Mouse (Mus musculus) lung, embryonic 14.5 days (tissue): ENCODE measurements around the gene Magi1. TPM values are rescaled to one million over a fixed set of nuclear protein-coding genes. Genes with fewer than 3 reads are reported as not detected.

Experiments used
- ATAC-seq: fragments of 200-750 bp; cut with Nextera tagmentation; 2 replicates; pipeline ENCODE4 v1.8.0; 2017; ENCODE audit warnings: mild to moderate bottlenecking, moderate TSS enrichment, moderate library complexity; ENCODE audit not compliant: insufficient read depth
- DNase-seq: peaks from one replicate; pipeline ENCODE4 v3.0.0-alpha.2; 2015
- H3K27ac ChIP-seq: fragments of 300-500 bp; sonication (generic); 2 replicates; pipeline ENCODE4 v1.5.1; 2014; ENCODE audit warnings: low read depth, mild to moderate bottlenecking, moderate library complexity
- H3K27me3 ChIP-seq: fragments of 300-500 bp; sonication (generic); 2 replicates; pipeline ENCODE4 v1.6.1; 2014; ENCODE audit warnings: low read length, control low read depth; ENCODE audit not compliant: insufficient read depth
- H3K36me3 ChIP-seq: fragments of 300-500 bp; sonication (generic); 2 replicates; pipeline ENCODE4 v1.6.1; 2014; ENCODE audit warnings: control low read depth; ENCODE audit not compliant: insufficient read depth
- H3K4me1 ChIP-seq: fragments of 300-500 bp; sonication (generic); 2 replicates; pipeline ENCODE4 v1.6.1; 2014; ENCODE audit warnings: antibody characterized with exemption, control low read depth; ENCODE audit not compliant: insufficient read depth
- H3K4me2 ChIP-seq: fragments of 300-500 bp; sonication (generic); 2 replicates; pipeline ENCODE4 v1.6.1; 2014; ENCODE audit warnings: mild to moderate bottlenecking
- H3K4me3 ChIP-seq: fragments of 300-500 bp; sonication (generic); 2 replicates; pipeline ENCODE4 v1.5.1; 2014; ENCODE audit warnings: low read depth, low read length
- H3K9ac ChIP-seq: fragments of 300-500 bp; sonication (generic); 2 replicates; pipeline ENCODE4 v1.6.1; 2014
- H3K9me3 ChIP-seq: fragments of 300-500 bp; sonication (generic); 2 replicates; pipeline ENCODE4 v1.6.1; 2016; ENCODE audit warnings: low read depth, low read length, control low read depth
- CTCF ChIP-seq: IDR thresholded peaks from 2 replicates; pipeline ENCODE4 v1.5.1; 2016; ENCODE audit warnings: antibody characterized with exemption, low read depth
- WGBS: fragments of 180-500 bp; shearing (Covaris S2); extraction: QIAGEN DNeasy Blood & Tissue Kit; methylation state at CpG from one replicate; pipeline ENCODE4 v1.1.7; 2014; 5-methylcytosine and 5-hydroxymethylcytosine counted together
- polyA plus RNA-seq: library from polyadenylated mRNA; unstranded; fragments of >200 nt; fragmentation: Nextera tagmentation; extraction: Ambion mirVana; gene quantifications from 2 replicates; pipeline ENCODE4 v1.2.1, GENCODE M21; 2014

Magi1 gene
- polyA plus RNA-seq, 1 experiment from 2014 or later: 10.1 TPM

DNA sequence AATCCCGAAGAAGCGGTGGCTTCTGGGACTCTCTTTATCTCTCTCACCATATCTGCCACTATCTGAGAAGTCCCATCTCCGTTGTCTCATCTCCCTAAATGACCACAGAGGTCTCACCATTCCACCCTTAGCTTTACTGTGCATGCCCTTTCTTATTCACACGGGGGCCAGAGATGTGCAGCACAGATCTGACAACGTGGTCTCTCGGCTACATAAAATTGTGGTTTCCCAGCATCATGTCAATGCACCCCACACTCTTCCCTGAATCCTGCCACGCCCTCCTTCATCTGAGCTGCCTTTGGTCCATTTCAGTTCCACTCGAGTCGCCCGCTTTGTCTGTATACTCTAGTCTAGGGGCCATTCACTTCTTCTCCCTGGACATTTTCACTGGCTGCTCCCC is 557.6 kb downstream of the Magi1 start:
- H3K4me2 ChIP-seq: no peak overlapping the region
- no peak for ATAC-seq
- no peak overlapping the region for H3K27ac ChIP-seq
- DNase-seq: no peak
- TF ChIP-seq CTCF: no peak
- no peak overlapping the region for H3K4me3 ChIP-seq
- H3K9me3 ChIP-seq: no peaks in the 10 kb centered on the region
- WGBS: 84% methylated on average over 10 of the region's 10 CpGs
- H3K36me3 ChIP-seq: no peaks in the 10 kb centered on the region
- H3K9ac ChIP-seq: no peak overlapping the region
- 0 out of 2 replicates have a peak, but pooled peaks cover 3% of the 10 kb centered on the region for H3K4me1 ChIP-seq
- H3K27me3 ChIP-seq: no peaks in the 10 kb centered on the region

GRCm38 (mm10) chr6:93724749-93725148 is 559.0 kb downstream of the Magi1 start:
- Histone ChIP-seq H3K4me2 (no peak overlapping the region), H3K4me1 (0 out of 2 replicates have a peak, but pooled peaks cover 3% of the 10 kb centered on the region), H3K27me3 (no peaks in the 10 kb centered on the region), H3K27ac (no peak overlapping the region), H3K9ac (no peak overlapping the region), H3K4me3 (no peak overlapping the region), H3K9me3 (no peaks in the 10 kb centered on the region), H3K36me3 (no peaks in the 10 kb centered on the region)
- no peak for DNase-seq
- 71% methylated on average over 7 of the region's 7 CpGs for WGBS
- no peak for ATAC-seq
- TF ChIP-seq CTCF: no peak

DNA sequence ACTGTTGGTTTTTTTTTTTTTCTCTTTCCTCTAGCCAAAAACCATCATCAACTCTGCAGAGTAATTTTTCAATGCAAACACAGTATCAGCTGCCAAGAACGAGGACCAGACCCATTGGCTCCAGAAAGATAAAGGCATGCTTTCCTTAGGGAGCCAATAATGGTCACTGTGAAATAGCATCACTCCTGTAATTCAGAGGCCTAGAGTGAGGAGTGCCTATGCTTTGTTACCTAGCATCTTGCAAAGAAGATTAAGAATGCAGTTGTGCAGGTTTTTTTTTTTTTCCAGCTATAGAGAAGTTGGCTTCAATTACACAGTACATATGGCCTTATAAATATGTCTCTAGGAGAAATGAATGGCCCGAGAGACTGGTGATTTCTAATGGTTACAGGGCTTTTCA is 560.5 kb downstream of the Magi1 start:
- H3K4me1 ChIP-seq: 0 out of 2 replicates have a peak, but pooled peaks cover 3% of the 10 kb centered on the region
- no peaks in the 10 kb centered on the region for H3K9me3 ChIP-seq
- no peaks in the 10 kb centered on the region for H3K36me3 ChIP-seq
- DNase-seq (peak; percentile 44), ATAC-seq (no peak)
- H3K27ac ChIP-seq: no peak overlapping the region
- H3K4me3 ChIP-seq: no peak overlapping the region
- TF ChIP-seq CTCF: no peak
- no peaks in the 10 kb centered on the region for H3K27me3 ChIP-seq
- 47% methylated on average over 2 of the region's 2 CpGs for whole genome bisulfite sequencing
- H3K4me2 ChIP-seq: no peak overlapping the region
- H3K9ac ChIP-seq: no peak overlapping the region

- no peaks in the 10 kb centered on the region for H3K4me1 ChIP-seq
- WGBS: 48% methylated on average over 4 of the region's 4 CpGs
- TF ChIP-seq CTCF: no peak
- H3K27ac ChIP-seq: no peak overlapping the region
- ATAC-seq: no peak
- no peak for DNase-seq
- H3K4me3 ChIP-seq: no peak overlapping the region
- no peaks in the 10 kb centered on the region for H3K9me3 ChIP-seq
- H3K9ac ChIP-seq: no peak overlapping the region
- H3K4me2 ChIP-seq: no peak overlapping the region
- H3K36me3 ChIP-seq: no peaks in the 10 kb centered on the region
- peaks cover 13% of the 10 kb centered on the region; the same call in 1 of the 2 replicates for H3K27me3 ChIP-seq
Measured at GRCm38 (mm10) chr6:93719532-93719931, 564.2 kb downstream of the Magi1 start.

DNA sequence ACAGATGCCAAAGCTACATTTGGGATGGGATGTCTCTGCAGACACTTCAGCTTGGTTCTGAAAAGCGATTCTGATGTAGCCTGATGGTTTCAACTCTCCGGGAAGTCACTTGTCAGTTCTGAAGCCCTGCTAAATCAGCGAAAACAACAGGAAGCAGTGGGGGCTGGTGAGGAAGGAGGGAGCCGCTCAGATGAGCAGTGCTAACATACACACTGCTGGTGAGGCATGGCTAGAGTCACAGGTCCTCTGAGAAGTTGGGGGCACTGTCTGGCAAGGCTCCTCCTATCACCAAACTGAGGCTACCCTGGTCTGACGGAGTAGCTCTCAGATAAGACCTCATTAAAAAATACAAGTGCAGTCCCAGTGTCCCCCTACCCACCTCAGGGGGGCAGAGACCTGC is 565.3 kb downstream of the Magi1 start:
- Histone ChIP-seq H3K9me3 (no peaks in the 10 kb centered on the region), H3K4me3 (no peak overlapping the region), H3K9ac (no peak overlapping the region), H3K36me3 (no peaks in the 10 kb centered on the region), H3K4me1 (no peaks in the 10 kb centered on the region), H3K4me2 (peak overlapping the region; percentile 13; the same call in 1 of the 2 replicates), H3K27me3 (peaks cover 13% of the 10 kb centered on the region; the same call in 1 of the 2 replicates), H3K27ac (no peak overlapping the region)
- ATAC-seq: peak; percentile 68; the same call in 1 of the 2 replicates
- WGBS: 8% methylated on average over 5 of the region's 5 CpGs
- TF ChIP-seq CTCF: no peak
- DNase-seq: peak; percentile 50

DNA sequence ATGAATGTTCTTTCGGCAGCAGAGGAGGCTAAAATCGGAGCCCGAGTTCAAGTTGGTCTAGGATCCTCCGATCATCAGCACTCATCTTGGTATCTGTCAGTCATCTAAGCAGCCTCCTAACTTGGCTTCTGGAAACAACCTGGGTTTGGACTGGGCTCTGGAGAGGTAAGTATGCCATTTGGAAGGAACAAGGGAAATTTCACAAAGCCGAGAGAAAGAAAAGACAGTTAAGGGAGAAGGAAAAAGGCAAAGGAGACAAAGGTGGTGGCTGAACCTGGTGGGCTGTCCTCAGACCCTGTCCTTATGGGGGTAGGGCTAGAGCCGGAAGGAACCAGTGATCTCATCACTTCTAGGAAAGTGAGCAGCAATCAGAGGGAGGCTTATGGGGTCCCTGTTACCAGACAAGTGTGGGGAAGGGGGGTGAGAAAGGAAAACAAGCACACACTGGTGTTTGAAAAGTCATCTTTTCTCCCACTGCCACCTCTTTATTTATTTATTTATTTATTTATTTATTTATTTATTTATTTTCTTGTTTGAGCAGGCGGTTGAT is 565.8 kb downstream of the Magi1 start:
- Histone ChIP-seq H3K9ac (no peak overlapping the region), H3K9me3 (no peaks in the 10 kb centered on the region), H3K4me3 (no peak overlapping the region), H3K36me3 (no peaks in the 10 kb centered on the region), H3K27ac (no peak overlapping the region), H3K4me2 (peak overlapping the region; percentile 13; the same call in 1 of the 2 replicates), H3K4me1 (no peaks in the 10 kb centered on the region), H3K27me3 (peaks cover 13% of the 10 kb centered on the region; the same call in 1 of the 2 replicates)
- no peak for TF ChIP-seq CTCF
- DNase-seq (no peak), ATAC-seq (no peak)
- 30% methylated on average over 7 of the region's 7 CpGs for WGBS

- peak; percentile 36 for DNase-seq
- 12% methylated on average over 24 of the region's 24 CpGs for WGBS
- Histone ChIP-seq H3K27ac (no peak overlapping the region), H3K27me3 (peaks cover 13% of the 10 kb centered on the region; the same call in 1 of the 2 replicates), H3K4me2 (peak overlapping the region; percentile 45), H3K4me3 (no peak overlapping the region), H3K9me3 (no peaks in the 10 kb centered on the region), H3K36me3 (no peaks in the 10 kb centered on the region), H3K4me1 (no peaks in the 10 kb centered on the region), H3K9ac (no peak overlapping the region)
- ATAC-seq: no peak
- no peak for TF ChIP-seq CTCF
Measured at GRCm38 (mm10) chr6:93716686-93717625, 566.8 kb downstream of the Magi1 start.
